Mouse (Mus musculus) kidney, postnatal 4 days (tissue): ENCODE data around the gene Cir1.

ENCODE experiments used
- DNase-seq, 2 experiments: peaks; one replicate each; pipeline ENCODE4 v3.0.0; 2021; ENCODE audit warnings: mixed read lengths in 2 of 2

Cir1 gene

DNA sequence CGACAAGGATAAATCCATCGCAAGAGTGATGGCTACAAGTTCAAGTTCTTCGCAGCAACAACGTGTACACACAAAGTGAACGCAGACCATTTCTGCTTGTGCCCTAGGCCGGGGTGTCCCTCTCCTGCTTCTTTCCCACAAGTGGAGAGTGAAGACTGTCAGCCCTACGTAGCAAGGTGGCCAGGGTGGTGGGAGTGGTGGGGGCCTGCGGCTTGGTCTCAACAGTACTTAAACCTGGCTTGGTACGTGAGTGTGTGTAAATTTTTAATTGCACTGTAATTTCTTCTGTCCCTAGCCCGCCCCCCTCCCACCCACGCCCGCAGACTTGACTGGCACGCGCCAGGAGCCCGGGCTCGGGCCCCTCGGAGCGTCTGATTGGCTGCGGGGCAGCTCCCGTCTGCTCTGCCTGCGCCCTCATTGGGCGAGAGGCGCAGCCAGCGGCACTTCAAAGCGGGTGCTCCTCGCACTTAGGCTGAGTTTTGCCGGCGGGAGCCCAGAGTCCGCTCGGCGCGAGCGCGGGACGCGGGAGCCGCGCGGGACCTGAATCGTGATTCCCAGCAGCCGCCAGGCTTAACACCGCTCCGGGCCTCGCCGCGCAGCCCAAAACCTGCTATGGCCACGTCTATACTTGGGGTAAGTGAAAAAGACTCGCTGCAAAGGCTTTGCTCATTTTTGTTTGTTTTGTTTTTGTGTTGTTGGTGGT lies 40.9 kb downstream of the Cir1 start, which contains the start of gene Sp9:
Gene Sp9, plus strand, starts transcription at position 467 of the 703 bp plus-strand sequence.
- DNase-seq, result peak; percentile 60 to 75

DNA sequence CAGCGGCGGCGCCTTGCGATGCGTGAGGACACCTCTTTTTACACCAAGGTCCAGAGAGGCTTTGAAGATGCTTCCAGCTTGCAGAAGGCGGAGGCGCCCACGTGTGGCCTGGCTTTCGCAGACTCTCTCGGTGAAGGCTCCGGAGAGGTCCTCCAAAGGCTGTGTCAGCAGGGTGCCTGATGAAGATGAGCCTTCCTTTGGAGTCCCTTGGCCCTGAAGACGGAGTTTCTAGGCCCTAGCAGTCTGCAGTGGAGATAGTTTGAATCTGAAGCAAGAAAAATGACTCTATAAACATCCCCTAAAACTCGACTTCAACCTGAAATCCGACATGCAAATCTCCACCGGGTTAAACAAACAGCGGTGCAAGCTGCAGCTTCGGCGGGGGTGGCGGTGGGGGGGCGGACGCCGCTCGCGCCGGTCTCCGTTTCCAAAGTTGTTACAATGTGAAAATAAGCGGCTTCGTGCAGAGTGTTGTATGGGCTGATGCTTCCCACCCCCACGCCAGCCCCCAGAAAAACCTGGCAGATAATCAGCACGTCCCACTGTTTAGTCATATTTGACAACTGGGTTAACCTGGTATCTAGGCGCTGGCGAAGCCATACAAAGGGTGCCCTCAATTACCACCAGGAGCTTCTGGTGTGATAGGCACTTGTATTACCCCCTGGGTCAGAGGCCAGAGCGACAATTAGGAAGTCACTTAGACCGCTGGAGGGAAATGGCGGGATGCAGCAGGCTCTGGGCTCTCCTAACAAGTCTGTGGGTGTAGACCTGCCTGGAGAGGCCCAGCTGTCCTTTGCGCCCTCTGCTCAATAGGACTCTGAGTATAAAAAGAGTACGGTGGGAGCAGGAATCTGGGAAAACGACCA lies 41.7 kb downstream of the Cir1 start:
- DNase-seq, result peak; percentile 47 to 67

DNA sequence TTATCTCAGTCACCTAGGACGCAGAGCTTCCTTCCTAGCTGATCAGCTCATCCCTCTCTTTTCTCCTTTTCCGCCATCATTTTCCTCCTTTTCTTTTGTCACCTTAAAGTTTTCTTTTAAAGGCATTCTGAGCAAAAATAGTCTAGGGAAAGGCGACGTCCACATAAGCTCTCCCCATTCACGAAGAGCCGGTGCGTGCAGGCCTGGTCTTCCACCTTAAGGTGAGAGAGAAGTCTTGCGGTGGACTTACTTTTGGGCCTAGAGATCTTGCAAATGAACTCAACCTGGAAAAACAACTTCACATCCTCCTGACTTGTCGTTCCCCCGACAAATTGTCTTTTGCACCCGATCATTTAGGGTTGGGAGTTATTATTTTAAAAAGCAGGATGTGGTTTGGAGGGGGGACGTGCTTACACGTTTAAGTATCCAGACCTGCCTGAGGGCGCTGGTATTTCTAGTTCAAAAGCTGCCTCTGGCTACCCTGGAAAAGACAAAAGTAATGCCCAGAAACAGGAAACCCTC lies 42.4 kb downstream of the Cir1 start:
- DNase-seq, result no peak

DNA sequence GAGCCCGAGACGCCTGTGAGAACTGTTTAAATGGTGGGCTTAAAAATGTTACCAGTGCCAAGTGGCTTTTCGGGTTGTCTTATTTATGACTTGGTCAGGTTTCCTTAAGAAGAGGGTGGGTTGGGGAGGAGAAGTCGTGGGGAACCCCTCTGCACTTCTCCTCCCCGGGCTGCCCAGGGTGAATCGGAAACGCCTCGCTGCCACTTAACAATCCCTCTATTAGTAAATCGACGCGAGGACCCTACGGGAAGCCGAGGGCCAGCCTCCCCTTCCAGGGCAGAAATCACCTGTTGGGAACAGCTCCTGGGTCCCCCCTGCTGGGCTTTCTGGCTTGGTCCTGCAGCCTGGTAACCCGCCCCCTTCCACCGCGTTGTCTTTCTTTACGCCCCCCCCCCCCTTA lies 42.8 kb downstream of the Cir1 start:
- peak in 1 of 2 experiments; percentile 24 for DNase-seq

DNA sequence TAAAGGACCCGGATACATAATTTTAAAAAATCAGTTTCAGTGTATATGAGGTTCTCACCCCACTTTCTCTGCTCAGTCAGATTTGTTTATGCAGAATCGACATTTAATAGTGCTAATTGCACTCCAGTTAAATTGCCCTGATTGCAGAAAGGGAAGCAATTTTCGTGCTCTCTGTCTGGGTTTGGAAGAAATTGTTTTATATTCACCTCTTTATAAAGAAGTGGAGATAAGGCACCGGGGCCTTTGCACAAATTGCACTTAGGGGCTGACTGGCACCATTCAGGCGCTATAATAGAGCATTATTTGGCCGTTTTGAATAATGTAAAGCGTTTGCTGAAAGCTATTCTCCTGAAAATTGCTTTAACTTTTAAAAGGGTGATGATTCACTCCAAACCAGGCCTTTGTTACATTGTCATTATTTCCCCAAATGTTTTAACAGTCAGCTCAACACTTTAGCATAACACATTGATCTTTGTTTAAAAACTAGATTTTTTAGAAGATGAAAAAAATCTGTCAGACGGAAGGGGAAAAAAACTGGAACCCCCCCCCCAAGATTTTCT lies 43.6 kb downstream of the Cir1 start:
- DNase-seq, result no peak

DNA sequence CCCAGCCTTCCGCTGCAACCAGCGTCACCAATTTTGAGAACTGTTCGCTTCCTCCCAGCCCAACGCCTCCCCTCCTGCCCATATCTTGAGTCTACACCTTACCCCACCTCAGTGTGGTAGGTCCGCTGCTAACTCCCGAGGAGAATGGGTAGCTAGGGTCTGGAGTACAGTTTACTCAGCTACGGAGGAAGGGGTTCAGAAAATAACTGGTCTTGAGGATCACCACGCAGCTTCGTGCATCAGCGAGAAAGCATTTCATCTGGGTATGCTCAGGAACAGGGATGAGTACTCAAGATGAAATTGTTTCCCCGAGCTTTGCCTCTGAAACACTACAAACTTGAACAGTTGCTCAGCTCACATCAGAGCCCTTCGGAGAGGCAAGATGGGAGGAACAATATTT lies 44.2 kb downstream of the Cir1 start:
- no peak for DNase-seq

DNA sequence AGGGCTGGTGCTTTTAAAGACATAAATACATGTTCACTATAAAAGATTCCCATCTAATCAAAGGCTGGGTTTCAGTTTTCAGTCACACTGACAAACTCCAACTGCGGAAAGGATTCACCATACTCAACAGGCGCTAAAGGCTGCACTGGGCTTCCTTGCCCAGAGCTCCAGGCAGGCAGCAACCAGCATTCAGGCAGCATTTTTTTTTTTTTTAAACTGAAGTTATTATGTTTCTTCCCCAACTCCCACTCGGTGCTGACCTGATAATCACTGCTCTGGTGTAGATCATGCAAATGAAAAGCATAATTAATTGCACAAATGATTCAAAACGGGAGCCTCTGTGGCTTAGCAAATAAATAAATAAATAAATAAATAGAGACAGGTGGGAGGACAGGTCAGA lies 44.7 kb downstream of the Cir1 start:
- DNase-seq, result no peak

DNA sequence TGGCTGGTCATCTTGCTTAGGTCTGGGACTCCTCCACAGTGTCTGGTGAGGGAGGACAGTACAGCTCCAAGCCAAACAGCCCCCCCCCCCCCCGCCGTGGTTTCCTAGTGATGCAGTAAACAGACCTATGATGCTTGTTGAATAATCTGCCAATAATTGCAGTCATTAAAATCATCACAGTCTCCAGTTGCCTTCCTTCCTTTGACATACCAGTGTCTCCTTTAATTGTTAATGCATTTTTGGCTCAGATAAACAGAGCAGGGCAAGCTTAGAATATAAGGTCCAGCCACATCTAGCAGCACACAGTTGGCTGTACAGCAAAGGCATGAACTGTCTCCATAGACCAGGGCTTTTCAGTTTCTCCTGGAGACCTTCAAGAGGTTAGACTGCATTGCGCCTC lies 45.3 kb downstream of the Cir1 start:
- no peak for DNase-seq

DNA sequence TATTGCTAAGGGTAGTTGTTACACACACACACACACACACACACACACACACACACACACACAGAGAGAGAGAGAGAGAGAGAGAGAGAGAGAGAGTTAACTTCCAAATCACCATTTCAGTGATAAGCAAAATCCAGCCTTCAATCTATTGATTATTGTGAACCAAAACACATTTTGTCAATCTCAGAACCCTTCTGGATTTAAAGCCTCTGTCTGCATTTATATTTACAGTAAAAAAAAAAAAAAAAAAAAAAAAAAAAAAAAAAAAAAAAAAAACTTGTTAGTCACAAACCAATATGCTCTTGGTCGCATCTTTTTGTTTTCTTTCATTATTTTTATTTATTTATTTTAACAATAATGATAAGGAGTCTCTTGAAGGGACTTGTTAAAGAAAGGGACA lies 45.9 kb downstream of the Cir1 start:
- no peak for DNase-seq

DNA sequence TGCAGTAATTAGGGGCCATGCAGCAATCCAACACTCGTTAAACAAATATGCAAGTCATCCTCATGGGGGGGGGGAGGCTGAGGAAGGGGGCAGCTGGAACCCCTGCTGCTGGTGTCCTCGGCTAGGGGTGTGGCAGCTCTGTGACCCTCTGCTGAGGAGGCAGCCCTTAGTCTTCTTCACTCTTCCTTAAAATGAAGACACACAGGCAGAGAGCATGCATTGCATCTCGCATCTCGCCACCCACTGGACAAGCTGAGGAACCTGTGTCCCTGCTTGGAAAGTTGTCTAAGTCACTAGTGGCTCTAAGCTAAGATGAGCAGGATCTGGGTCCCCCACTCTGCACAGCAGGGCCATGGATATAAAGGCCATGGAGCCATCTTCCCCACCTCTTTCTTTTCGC lies 46.5 kb downstream of the Cir1 start:
- peak in 1 of 2 experiments; percentile 34 for DNase-seq

DNA sequence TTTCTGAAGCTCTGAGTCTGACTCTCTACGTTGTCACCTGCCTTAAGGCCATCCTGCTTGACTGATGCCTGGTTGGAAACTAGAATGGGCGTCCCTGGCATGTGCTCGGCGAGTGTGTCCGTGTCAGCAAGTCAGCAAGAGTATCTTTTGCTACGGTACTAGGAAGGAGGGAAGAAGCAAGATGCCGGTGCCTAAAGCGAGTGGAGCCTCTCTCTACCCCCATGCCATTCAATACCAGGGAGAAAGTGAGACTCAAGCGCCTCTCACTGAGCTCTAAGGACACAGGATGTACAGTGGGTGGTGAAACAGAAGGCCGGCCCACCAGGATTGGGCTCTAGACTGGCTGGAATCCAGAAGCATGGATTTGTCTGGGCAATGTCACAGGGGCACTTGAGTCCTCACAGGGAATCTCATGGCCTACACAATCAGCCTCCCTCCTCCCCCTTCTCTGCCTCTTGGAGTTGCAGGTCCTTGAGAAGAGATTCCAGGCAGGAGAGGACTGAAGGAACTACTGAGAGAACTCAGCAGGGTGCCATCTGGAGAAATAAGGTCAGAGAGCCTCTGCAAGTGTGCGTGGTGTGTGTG lies 47.8 kb downstream of the Cir1 start:
- DNase-seq, result no peak

DNA sequence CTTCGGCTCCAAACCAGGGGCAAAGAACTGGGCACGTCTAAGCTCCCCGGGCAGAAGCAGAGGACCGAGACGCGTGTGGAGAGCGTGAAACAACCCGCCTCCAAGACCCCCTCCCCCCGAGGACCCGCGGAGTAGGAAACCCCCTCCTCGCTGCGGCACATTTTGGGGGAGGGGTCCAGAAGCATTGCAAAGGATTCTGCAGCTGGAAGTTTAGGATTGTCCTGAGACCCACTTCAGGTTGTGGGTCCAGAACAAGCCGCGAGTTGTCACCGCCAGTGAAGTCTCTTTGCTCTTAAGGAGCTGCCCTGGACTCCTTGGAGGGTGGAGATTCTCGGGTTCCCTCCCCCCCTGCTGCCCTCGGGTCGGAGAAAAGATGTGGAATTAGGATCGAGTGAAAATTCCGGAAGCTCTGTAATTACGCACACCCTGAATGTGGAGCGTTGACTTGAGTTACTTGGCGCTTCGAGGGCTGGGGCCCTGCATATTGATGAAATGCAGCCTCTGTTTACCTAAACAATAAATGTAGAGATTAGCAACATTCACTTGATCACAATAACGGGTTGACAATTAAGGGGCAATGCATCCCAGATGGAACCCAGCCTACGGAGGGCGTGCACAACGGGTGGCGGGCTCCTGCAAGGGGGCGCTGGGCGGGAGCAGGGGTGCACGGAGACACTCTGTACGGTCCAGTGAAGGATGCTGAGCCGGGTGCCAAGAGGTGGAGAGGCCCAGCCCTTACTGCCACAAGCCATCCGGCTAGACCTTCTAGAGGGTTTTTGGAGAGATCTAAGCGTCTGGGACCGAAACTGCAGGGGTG lies 48.5 kb downstream of the Cir1 start:
- DNase-seq, result peak; percentile 64 to 73

DNA sequence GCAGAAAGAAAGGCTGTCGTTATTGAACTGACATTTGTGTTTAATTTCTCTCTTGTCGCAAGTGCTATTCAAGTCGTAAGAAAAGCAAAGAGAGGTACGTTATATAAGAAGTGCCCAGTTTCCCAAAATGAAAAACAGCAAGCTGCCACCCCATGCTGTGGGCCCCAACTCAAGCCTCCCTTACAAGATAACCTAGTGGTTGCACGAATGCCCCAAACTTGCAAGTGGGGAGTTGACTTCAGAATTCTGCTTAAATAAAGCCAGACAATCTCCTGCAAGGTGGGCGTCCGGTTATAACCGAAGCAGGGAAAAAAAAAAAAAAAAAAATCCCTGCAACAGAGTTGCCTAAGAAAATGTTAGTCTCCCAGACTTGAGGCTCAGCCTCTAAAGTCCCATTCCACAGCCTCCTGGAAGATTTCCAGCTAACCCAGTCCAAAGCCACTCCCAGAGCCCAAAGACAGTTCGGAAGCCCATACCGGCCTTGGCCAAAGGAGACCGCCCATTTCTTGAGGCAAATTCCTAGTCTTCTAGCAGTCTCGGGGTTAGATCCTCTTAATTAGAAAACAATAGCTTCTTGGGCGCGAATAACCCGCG lies 49.2 kb downstream of the Cir1 start:
- peak in 1 of 2 experiments; percentile 41 for DNase-seq

DNA sequence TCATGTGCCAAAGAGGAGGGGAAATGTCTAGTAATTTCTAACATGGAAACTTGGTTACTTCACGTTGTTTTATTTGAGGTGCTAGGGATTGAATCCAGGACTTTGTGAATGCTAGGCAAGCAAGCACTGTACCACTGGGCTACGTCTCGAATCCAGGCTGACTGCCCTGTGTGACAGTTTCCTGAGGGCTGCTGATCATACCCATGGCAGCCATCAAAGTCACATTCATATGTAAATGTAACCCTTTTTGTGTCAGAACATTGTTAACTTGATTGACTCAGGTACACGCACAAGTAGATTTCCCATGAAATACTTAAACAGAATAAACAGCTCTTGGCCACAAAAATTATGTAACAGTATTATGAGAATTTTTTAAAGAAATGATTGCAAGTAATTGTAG lies 63.8 kb downstream of the Cir1 start:
- no peak for DNase-seq

DNA sequence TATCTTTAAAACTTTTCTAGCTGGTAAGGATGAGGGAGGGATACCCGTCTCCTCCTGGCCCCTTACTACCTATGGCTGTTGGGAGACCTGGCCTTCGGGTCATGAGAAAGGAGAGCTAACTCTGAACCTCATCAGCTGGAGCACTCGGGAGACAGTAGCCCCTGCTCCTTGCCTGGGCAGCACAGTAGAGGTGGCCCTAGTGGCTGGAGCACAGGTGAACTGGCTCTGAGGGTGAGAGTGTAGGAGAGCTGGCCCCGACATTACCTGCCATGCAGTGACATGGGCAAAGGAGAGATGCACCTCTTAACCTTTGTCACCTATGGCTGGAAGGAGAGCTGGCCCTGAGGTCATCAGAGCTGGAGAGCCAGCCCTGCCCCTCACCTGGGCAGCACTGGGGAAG lies 71.2 kb downstream of the Cir1 start:
- no peak for DNase-seq
